Mouse (Mus musculus) small intestine, adult 2 months (tissue): Measurements from ENCODE around the gene Drc1.

Source experiments
- CTCF ChIP-seq: fragments of 200-500 bp; IDR thresholded peaks from 2 replicates; pipeline ENCODE4 v1.5.1; 2012; ENCODE audit warnings: low read depth, mild to moderate bottlenecking, control low read depth, inconsistent platforms, low read length, moderate library complexity, mixed read lengths; ENCODE audit not compliant: insufficient replicate concordance, insufficient read length; ENCODE audit errors: extremely low read depth
- POLR2A ChIP-seq: fragments of 200-500 bp; IDR thresholded peaks from 2 replicates; pipeline ENCODE4 v1.6.1; 2012; ENCODE audit warnings: low read depth, mild to moderate bottlenecking, control low read depth, inconsistent platforms, low read length, moderate library complexity

- TF ChIP-seq CTCF (no peak), POLR2A (no peak)
These were observed 88.2 kb downstream of the Drc1 start for GRCm38 (mm10) chr5:30369426-30369825.
